Mouse (Mus musculus) thymus, adult 2 months (tissue): ENCODE data around the gene Unc79.

Experiments used
- CTCF ChIP-seq: fragments of 200-500 bp; IDR thresholded peaks from 2 replicates; pipeline ENCODE4 v1.5.1; 2012; ENCODE audit warnings: mild to moderate bottlenecking, control low read depth, low read length, moderate library complexity, borderline replicate concordance; ENCODE audit not compliant: control insufficient read depth, poor library complexity, insufficient read depth; ENCODE audit errors: extremely low read depth
- POLR2A ChIP-seq: fragments of 200-500 bp; IDR thresholded peaks from 2 replicates; pipeline ENCODE4 v1.6.1; 2012; ENCODE audit warnings: mild to moderate bottlenecking, low read length, control low read depth, moderate library complexity; ENCODE audit not compliant: control insufficient read depth, poor library complexity, insufficient read depth; ENCODE audit errors: extremely low read depth

- TF ChIP-seq POLR2A (no peak), CTCF (no peak)
Observed at GRCm38 (mm10) chr12:103209581-103209980, 260.9 kb downstream of the Unc79 start.
